1 mouse cellular context compared by ENCODE assay signal in genomic region chr7:105740089-105740795, GRCm38 (mm10).
TF ChIP-seq lines count a peak whose summit lies in the region.

No protein-coding gene starts in this region.

TF ChIP-seq in MEL, 35 proteins besides CTCF, POLR2A, EP300 and RAD21:
- TF ChIP-seq ETS1 (IDR thresholded peaks at IDR 0.05; ENCODE audit: low read depth, low read length) (no peak), MXI1 (IDR thresholded peaks at IDR 0.05; ENCODE audit: low read depth, low read length) (no peak), ZMIZ1 (IDR thresholded peaks at IDR 0.05; ENCODE audit: low read depth, low read length) (peak; percentile 59; the same call in 1 of the 2 replicates)
